Mouse (Mus musculus) 416B (cell line): ENCODE measurements around the gene Ftl1.

Source experiments
- DNase-seq: peaks from one replicate; pipeline ENCODE4 v3.0.0; 2011; ENCODE audit warnings: low read depth

Ftl1 gene

DNA sequence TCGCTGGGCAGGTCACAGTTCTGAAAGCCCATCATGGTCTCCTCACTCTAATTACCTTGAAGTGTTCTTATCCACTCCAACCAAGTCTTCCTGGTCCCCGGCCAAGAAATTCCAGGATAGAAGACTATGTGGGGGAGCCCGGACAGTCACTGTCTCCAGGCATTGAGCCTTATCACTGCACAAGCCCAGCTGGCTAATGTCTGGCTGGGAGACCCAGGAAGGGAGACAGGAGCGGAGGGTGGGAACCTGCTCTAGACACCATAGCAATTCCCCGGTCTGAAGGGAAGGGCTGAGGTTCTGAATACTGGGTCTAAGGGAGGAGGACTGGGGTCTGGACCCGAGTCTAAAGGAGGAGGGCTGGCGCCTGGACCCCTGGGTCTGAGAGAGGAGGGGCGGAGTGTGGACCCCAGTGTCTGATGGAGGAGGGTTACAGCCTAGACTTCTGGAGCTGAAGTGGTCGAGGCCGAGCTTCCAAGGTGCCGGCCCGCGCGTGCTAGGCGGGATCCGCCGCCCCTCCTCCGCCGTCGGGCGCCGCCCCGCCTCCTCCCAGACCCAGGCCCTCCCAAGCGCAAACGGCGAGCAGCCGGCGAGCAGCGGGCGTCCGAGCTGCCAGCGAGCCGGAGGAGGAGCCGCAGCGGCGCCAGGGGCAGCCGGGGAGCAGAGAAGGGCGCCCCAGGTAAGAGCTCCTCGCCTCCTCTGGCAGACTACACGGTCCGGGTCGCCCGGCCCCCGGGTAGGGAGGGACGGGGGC is 46.4 kb downstream of the Ftl1 start, which contains the start of gene Ntf5:
Ntf5 (plus strand) TSS at position 583 of the 751 bp plus-strand sequence.
- no peak for DNase-seq

DNA sequence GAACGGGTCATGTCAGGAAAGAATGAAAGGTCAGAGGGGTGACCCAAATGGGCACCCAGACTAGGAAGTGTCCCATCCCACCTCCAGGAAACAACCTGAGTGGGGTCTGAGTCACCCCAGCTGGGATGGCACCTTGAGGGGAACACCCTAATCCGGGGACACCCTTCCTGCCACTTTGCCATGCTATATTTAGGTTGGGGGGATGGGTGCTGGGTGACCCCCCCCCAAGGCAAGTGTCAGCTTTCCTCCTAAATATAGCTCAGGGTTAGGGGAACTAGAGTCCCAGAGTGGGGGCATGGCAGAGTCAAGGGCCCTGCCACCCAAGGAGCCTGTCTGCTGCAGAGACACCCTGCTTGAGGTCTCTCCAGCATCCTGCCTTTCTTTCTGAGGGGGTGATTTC is 47.3 kb downstream of the Ftl1 start:
- no peak for DNase-seq

DNA sequence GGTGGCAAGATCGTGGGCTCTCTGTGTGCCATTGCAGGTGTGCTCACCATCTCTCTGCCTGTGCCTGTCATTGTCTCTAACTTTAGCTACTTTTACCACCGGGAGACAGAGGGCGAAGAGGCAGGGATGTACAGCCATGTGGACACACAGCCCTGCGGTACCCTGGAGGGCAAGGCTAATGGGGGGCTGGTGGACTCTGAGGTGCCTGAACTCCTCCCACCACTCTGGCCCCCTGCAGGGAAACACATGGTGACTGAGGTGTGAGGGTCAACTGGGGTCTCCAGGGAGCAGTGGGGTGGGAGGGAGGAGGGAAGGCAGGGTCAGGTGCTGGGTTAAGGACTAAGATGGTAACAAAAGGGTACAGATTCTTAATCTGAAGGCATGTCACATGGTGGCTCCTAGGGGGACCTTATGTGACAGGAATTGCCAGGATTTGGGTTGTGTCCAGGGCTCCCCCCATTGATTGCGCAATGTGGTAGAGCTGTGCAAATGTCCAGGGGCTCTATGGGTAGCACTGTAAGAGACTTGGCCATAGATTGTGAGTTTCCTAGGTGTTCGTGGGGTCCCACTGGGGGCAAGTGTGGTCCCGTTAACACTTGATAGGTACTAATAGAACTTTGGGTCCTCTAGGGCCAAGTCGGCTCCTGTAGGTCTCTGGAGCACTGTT is 50.1 kb downstream of the Ftl1 start:
- no peak for DNase-seq

DNA sequence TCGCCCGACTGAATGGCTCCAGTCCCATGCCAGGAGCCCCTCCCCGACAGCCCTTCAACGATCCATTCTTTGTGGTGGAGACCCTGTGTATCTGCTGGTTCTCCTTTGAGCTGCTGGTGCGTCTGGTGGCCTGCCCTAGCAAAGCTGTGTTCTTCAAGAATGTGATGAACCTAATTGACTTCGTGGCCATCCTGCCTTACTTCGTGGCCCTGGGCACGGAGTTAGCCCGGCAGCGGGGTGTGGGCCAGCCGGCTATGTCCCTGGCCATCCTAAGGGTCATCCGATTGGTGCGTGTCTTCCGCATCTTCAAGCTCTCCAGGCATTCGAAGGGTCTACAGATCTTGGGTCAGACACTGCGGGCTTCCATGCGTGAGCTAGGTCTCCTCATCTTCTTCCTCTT is 50.7 kb downstream of the Ftl1 start:
- DNase-seq, result no peak

DNA sequence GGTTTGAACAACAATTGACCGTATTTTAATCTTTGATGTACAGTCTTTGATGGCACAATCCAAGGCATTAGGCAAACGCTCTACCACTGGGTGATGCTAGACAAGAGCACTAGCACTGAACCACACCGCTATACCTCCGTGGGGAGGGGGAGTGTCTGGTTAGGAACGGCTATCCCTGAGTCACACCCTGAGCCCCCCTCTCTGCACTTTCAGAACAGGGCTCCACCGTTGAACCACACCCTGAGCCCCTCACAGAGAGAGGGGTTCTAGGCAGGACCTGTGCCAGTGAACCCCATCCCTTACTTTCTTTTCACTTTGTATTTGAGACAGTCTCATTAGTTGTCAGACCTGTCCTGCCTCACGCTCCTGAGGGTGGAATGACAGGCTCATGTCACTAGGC is 51.3 kb downstream of the Ftl1 start:
- no peak for DNase-seq
